Mouse (Mus musculus) megakaryocyte-erythroid progenitor cell, adult 5 weeks (primary cell): ENCODE data around the gene Il2rg. TPM values are rescaled to one million over a fixed set of nuclear protein-coding genes. Genes with fewer than 3 reads are reported as not detected.

Experiments
- polyA plus RNA-seq: library from polyadenylated mRNA; stranded (reverse); fragments of >175 nt; gene quantifications from 2 replicates; pipeline ENCODE4 v1.2.3, GENCODE M21; 2012

Gene Il2rg
- 35.0 and 45.3 TPM in 2 replicates for polyA plus RNA-seq

GRCm38 (mm10) chrX:101268025-101268754 is at the start of gene Il2rg:
Il2rg (minus strand) TSS chrX:101268255.

DNA sequence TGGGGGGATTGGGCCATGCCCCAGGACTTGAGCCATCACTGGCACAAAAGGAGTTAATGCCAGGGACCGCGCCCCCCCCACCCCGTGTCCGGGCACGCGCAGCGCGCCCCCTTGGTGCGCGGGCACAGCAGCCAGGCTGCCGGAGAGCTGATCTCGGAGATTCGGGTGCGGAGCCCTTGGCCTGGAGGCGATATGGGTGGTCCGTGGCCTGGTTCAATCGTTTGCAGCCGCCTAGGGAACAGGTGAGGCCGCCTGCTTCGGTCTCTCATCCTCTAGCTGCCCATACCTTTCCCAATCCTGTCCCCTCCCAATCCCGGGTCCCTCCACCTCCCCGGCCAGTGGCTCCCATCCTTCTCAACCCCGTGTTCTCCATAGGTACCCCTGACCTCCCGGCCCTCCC is 31.0 kb upstream of the Il2rg start, which contains the start of gene Nlgn3:
Gene Nlgn3, plus strand, starts transcription at position 114 of the 400 bp plus-strand sequence.

GRCm38 (mm10) chrX:101273875-101274738 is 6.1 kb upstream of the Il2rg start, which contains the start of gene Med12:
Med12 (plus strand) TSS chrX:101274030.

GRCm38 (mm10) chrX:101268755-101269124 is 685 bp upstream of the Il2rg start, which contains the start of gene Gm20489:
Gm20489 (minus strand) TSS chrX:101269023.

DNA sequence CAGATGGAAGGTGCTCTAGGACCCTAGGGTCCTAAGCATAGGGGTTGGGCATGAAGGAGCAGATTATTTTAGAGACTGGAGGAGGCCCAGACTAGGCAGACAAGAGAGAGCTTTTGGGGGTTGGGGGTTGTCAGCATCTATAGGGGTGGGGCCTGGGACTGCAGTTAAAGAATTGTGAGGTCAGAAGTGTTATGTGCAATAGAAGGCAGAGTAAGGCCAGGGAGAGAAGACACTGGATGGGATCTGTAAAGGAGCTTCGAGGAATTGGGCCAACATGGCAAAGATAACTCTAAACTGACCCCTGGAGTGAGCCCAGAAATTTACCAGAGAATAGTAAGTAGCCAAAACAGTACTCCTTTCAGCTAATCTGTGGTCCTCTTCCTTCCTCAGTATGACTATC is 4.2 kb downstream of the Il2rg start, which contains the start of gene Gm614:
Gene Gm614, minus strand, starts transcription at position 101 of the 400 bp plus-strand sequence.

DNA sequence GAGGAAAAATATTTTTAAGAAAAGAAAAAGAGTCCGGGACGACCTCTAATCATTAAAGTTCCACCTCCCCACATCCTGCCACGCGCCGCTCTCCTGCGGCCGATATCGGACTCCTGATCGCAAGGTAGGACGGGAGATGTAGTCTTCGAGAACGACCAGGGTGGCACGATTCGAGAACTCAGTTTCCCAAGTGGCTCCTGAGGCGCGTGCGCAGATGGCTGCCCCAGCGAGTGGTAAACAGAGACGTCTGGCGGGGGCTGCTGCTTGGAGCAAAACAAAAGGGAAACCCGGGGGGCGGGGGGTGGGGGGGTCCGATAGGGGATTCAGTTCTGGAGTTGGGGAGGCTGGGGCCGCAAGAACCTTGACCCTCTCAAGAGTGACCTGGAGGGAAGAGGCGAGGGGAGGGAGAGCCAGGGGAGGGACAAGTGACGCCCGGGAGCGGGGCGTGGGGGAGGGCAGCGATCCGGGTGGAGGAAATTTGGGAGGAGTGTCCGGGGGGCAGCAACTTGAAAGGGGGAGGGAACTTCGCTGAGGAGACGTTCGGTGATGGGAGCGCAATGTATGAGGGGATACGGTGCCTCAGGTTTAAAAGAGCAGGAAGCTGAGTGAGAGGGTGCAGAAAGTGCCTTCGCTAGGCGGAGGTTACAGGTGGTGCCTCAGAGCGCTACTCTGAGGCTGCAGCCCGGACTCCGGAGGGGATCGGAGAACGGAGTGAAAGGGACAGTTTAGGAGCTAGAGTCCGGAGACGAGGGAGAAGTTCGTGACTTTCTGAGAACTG is 13.9 kb downstream of the Il2rg start, which contains the start of gene Foxo4:
Gene Foxo4, plus strand, starts transcription at position 577 of the 778 bp plus-strand sequence.

GRCm38 (mm10) chrX:101221834-101222795 is 45.9 kb downstream of the Il2rg start, which contains the start of gene Snx12:
Snx12 (minus strand) TSS chrX:101222563.

Other genes starting within 250 kb of the Il2rg start
- gene Tex11, start 208.6 kb downstream of the Il2rg start, polyA plus RNA-seq: 0.05 TPM in 1 of 2 replicates, not detected in the other
- not detected in 2 replicates for gene Slc7a3, start 182.2 kb downstream of the Il2rg start, polyA plus RNA-seq
- gene Snx12, start 45.7 kb downstream of the Il2rg start, polyA plus RNA-seq: 34.9 and 39.8 TPM in 2 replicates
- 35.3 and 36.0 TPM in 2 replicates for gene Foxo4, start 13.7 kb downstream of the Il2rg start, polyA plus RNA-seq
- gene Gm614, start 4.3 kb downstream of the Il2rg start, polyA plus RNA-seq: 0.15 TPM in 1 of 2 replicates, not detected in the other
- gene Gm20489, start 768 bp upstream of the Il2rg start, polyA plus RNA-seq: 0.34 TPM in 1 of 2 replicates, not detected in the other
- 52.3 and 77.2 TPM in 2 replicates for gene Med12, start 5.8 kb upstream of the Il2rg start, polyA plus RNA-seq
- 0.02 and 0.03 TPM in 2 replicates for gene Nlgn3, start 30.9 kb upstream of the Il2rg start, polyA plus RNA-seq
- not detected in 2 replicates for gene Gjb1, start 108.1 kb upstream of the Il2rg start, polyA plus RNA-seq
- gene Zmym3, start 152.6 kb upstream of the Il2rg start, polyA plus RNA-seq: 33.0 and 37.9 TPM in 2 replicates
- 54.6 and 73.1 TPM in 2 replicates for gene Nono, start 161.1 kb upstream of the Il2rg start, polyA plus RNA-seq
- gene Itgb1bp2, start 180.8 kb upstream of the Il2rg start, polyA plus RNA-seq: 0.17 and 0.31 TPM in 2 replicates